Mouse (Mus musculus) forebrain, embryonic 16.5 days (tissue): ENCODE results near the gene Osbpl6. TPM values are rescaled to one million over a fixed set of nuclear protein-coding genes. Genes with fewer than 3 reads are reported as not detected.

Source experiments
- microRNA-seq: library from miRNA; unstranded; fragments of <30 nt; microRNA quantifications from one replicate; pipeline ENCODE4, GENCODE M21; 2017
- polyA plus RNA-seq: library from polyadenylated mRNA; unstranded; fragments of >200 nt; fragmentation: Nextera tagmentation; extraction: Ambion mirVana; gene quantifications from 2 replicates; pipeline ENCODE4 v1.2.1, GENCODE M21; 2015

Osbpl6 gene
- polyA plus RNA-seq, 1 experiment from 2014 or later = 28.0 TPM

Small RNA genes within 50 kb of the gene (microRNA-seq; reads per million reads assigned to microRNA genes)
- not detected for gene Gm23164

Other genes with a start within 250 kb of the Osbpl6 start
- gene Pde11a, start 67.7 kb upstream of the Osbpl6 start, polyA plus RNA-seq = 0.31 and 0.73 TPM in 2 replicates
- gene Cyct, start 46.1 kb upstream of the Osbpl6 start, polyA plus RNA-seq = not detected in 2 replicates
- 19.2 and 19.5 TPM in 2 replicates for gene Rbm45, start 36.5 kb upstream of the Osbpl6 start, polyA plus RNA-seq
- gene Prkra, start 241.5 kb downstream of the Osbpl6 start, polyA plus RNA-seq = 93.4 and 99.7 TPM in 2 replicates
- gene Pjvk, start 242.0 kb downstream of the Osbpl6 start, polyA plus RNA-seq = 0.53 and 0.80 TPM in 2 replicates